ENCODE assay signal across 8 mouse cellular contexts in genomic region chr10:94515179-94515545, GRCm38 (mm10).
A peak's percentile ranks its signal among the peaks of the same experiment; 100 is the strongest.
DNase-seq lines count a peak whose midpoint lies in the region; ATAC-seq and TF ChIP-seq lines count a peak whose summit lies in the region.

No protein-coding gene starts in this region.

- H3K4me1 ChIP-seq in E14TG2a.4 (replicated peaks; ENCODE audit: low read depth, low read length), result peaks cover 22% of the 10 kb centered on the region
- peaks cover 22% of the 10 kb centered on the region for H3K4me1 ChIP-seq in forebrain, embryonic 15.5 days
- H3K4me1 ChIP-seq in hindbrain, embryonic 10.5 days (replicated peaks), result peaks cover 41% of the 10 kb centered on the region

- H3K9ac ChIP-seq in forebrain, embryonic 15.5 days (replicated peaks), result peak overlapping the region; percentile 63

- H3K36me3 ChIP-seq in E14TG2a.4 (ENCODE audit: insufficient read depth, low read length), result no peaks in the 10 kb centered on the region
- no peaks in the 10 kb centered on the region for H3K36me3 ChIP-seq in forebrain, embryonic 15.5 days
- no peaks in the 10 kb centered on the region for H3K36me3 ChIP-seq in hindbrain, embryonic 10.5 days

- no peaks in the 10 kb centered on the region for H3K9me3 ChIP-seq in E14TG2a.4 (ENCODE audit: low read length)
- H3K9me3 ChIP-seq in forebrain, embryonic 15.5 days, result no peaks in the 10 kb centered on the region
- no peaks in the 10 kb centered on the region for H3K9me3 ChIP-seq in hindbrain, embryonic 10.5 days

- peak; percentile 93 for ATAC-seq in forebrain, embryonic 15.5 days (replicated peaks)

- H3K4me2 ChIP-seq in forebrain, embryonic 15.5 days (replicated peaks), result peak overlapping the region; percentile 97

- DNase-seq in adrenal gland, postnatal 25 days, result peak; percentile 73
- peak; percentile 80 for DNase-seq in hindbrain, embryonic 10.5 days (ENCODE audit: low spot score)
- peak; percentile 54 to 71 for DNase-seq in layer of hippocampus, adult 8-10 months (ENCODE audit: low spot score in 2 of 2)
- peak; percentile 83 for DNase-seq in lung, postnatal 10 days
- peak; percentile 46 for DNase-seq in ovary, adult 18-20 months (ENCODE audit: low spot score)
- DNase-seq in thymus, postnatal 10 days (ENCODE audit: low spot score in 2 of 2), result peak; percentile 77

- WGBS in forebrain, embryonic 15.5 days, result under 1% methylated on average over 32 of the region's 34 CpGs
- under 1% methylated on average over 34 of the region's 34 CpGs for WGBS in hindbrain, embryonic 10.5 days

- H3K27me3 ChIP-seq in E14TG2a.4 (ENCODE audit: insufficient read depth, low read length), result peaks cover 47% of the 10 kb centered on the region
- H3K27me3 ChIP-seq in forebrain, embryonic 15.5 days, result peaks cover 9% of the 10 kb centered on the region; the same call in 1 of the 2 replicates
- H3K27me3 ChIP-seq in hindbrain, embryonic 10.5 days (ENCODE audit: insufficient read depth, poor library complexity, severe bottlenecking), result peaks cover 64% of the 10 kb centered on the region

- TF ChIP-seq CTCF in E14TG2a.4 (conservative IDR thresholded peaks at IDR 0.05; ENCODE audit: low read length), result no peak

- H3K4me3 ChIP-seq in E14TG2a.4 (replicated peaks; ENCODE audit: low read length), result peak overlapping the region; percentile 87
- H3K4me3 ChIP-seq in forebrain, embryonic 15.5 days, result peak overlapping the region; percentile 60
- peak overlapping the region; percentile 86 for H3K4me3 ChIP-seq in hindbrain, embryonic 10.5 days

- peak overlapping the region; percentile 44 for H3K27ac ChIP-seq in forebrain, embryonic 15.5 days (replicated peaks)
- peak overlapping the region; percentile 88 for H3K27ac ChIP-seq in hindbrain, embryonic 10.5 days

Comparison
In these comparisons a context has a peak if more than half of its experiments do, and no peak if none do; other contexts are left out.
1. Peak in every context shown above with its lines: DNase-seq, ATAC-seq, H3K4me3 ChIP-seq and H3K27ac ChIP-seq.